Mouse (Mus musculus): ENCODE data around the gene Dmc1.

GRCm38 (mm10) chr15:79527991-79528639 lies 76.8 kb downstream of the Dmc1 start:
- TF ChIP-seq CTCF (IDR thresholded peaks at IDR 0.05): peak; percentile 37
- 0 out of 2 replicates have a peak, but pooled peaks have one; percentile 8 for TF ChIP-seq EP300 (IDR thresholded peaks at IDR 0.05)
